Mouse (Mus musculus): ENCODE results near the gene Slfn9. TPM values are rescaled to one million over a fixed set of nuclear protein-coding genes. Genes with fewer than 3 reads are reported as not detected.

Gene Slfn9
- polyA plus RNA-seq, 1 experiment, result 0.61 TPM

DNA sequence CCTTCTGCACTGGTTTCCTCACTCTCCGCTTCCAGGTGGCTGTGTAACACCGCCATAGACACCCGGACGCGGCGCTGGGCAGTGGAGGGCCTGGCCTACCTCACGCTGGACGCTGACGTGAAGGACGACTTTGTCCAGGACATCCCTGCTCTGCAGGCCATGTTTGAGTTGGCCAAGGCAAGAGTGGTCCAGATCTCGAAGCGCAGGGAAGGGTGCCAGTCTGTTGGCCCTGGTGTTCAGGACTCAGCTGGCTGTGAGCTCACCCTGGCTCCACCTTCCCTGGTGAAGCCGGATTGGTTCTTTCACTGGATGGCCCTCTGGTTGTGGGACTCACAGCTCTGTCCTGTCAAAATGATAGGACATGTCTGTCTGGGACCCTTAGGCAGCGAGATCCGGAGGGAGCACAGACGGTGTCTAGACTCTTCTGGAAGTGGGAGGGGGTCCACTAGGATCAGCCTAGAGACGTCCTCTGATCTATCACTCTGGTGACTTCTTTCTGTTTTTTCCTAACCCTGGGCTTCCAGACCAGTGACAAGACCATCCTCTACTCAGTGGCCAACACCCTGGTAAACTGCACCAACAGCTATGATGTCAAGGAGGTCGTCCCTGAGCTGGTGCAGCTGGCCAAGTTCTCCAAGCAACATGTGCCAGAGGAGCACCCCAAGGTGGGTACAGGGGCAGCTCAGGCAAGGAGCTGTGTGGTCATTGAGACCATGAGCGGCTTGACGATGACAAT is 62.6 kb downstream of the Slfn9 start:
- TF ChIP-seq POLR2A (IDR thresholded peaks at IDR 0.05; ENCODE audit: low read depth, low read length) (no peak), CTCF (IDR thresholded peaks at IDR 0.05; ENCODE audit: extremely low read depth, insufficient read length, insufficient replicate concordance, low read depth, low read length) (no peak)
- WGBS, result 51% methylated on average over 20 of the region's 20 CpGs
- Histone ChIP-seq H3K36me3 (ENCODE audit: control insufficient read depth, insufficient read depth, low read length) (no peaks in the 10 kb centered on the region), H3K4me1 (ENCODE audit: control insufficient read depth, insufficient read depth, insufficient read length, low read length) (peaks cover 4% of the 10 kb centered on the region; the same call in 1 of the 2 replicates), H3K27ac (ENCODE audit: insufficient read depth, low read depth, low read length) (no peak overlapping the region), H3K4me3 (ENCODE audit: low read depth, low read length) (no peak overlapping the region), H3K27me3 (ENCODE audit: control insufficient read depth, insufficient read depth, low read length) (peaks cover 37% of the 10 kb centered on the region)

Other genes with a start within 250 kb of the Slfn9 start
- not detected in 2 replicates for gene Cct6b, start 227.5 kb downstream of the Slfn9 start, polyA plus RNA-seq (2012; rRNA removed)
- gene Zfp830, start 227.5 kb downstream of the Slfn9 start, polyA plus RNA-seq (2012; rRNA removed), result 1.6 and 2.8 TPM in 2 replicates
- 4.3 and 6.3 TPM in 2 replicates for gene Lig3, start 210.7 kb downstream of the Slfn9 start, polyA plus RNA-seq (2012; rRNA removed)
- 7.0 and 8.9 TPM in 2 replicates for gene Rffl, start 120.6 kb downstream of the Slfn9 start, polyA plus RNA-seq (2012; rRNA removed)
- 6.8 and 10.2 TPM in 2 replicates for gene Rad51d, start 101.2 kb downstream of the Slfn9 start, polyA plus RNA-seq (2012; rRNA removed)
- 0.13 TPM in 1 of 2 replicates, not detected in the other for gene Fndc8, start 99.7 kb downstream of the Slfn9 start, polyA plus RNA-seq (2012; rRNA removed)
- 20.7 and 27.1 TPM in 2 replicates for gene Nle1, start 83.4 kb downstream of the Slfn9 start, polyA plus RNA-seq (2012; rRNA removed)
- 1.0 and 1.7 TPM in 2 replicates for gene Unc45b, start 81.3 kb downstream of the Slfn9 start, polyA plus RNA-seq (2012; rRNA removed)
- 0.34 and 0.95 TPM in 2 replicates for gene Slfn5, start 40.5 kb downstream of the Slfn9 start, polyA plus RNA-seq (2012; rRNA removed)
- 0.11 and 0.28 TPM in 2 replicates for gene Slfn8, start 29.0 kb upstream of the Slfn9 start, polyA plus RNA-seq (2012; rRNA removed)
- 3.4 and 4.2 TPM in 2 replicates for gene Slfn2, start 73.3 kb upstream of the Slfn9 start, polyA plus RNA-seq (2012; rRNA removed)
- gene Slfn1, start 125.0 kb upstream of the Slfn9 start, polyA plus RNA-seq (2012; rRNA removed), result 0.18 and 0.81 TPM in 2 replicates
- 0.37 and 0.47 TPM in 2 replicates for gene Slfn4, start 183.4 kb upstream of the Slfn9 start, polyA plus RNA-seq (2012; rRNA removed)
- gene Slfn3, start 199.5 kb upstream of the Slfn9 start, polyA plus RNA-seq (2012; rRNA removed), result 0.09 TPM in 1 of 2 replicates, not detected in the other